Mouse (Mus musculus): ENCODE measurements around the gene Sacs.

The Sacs gene

DNA sequence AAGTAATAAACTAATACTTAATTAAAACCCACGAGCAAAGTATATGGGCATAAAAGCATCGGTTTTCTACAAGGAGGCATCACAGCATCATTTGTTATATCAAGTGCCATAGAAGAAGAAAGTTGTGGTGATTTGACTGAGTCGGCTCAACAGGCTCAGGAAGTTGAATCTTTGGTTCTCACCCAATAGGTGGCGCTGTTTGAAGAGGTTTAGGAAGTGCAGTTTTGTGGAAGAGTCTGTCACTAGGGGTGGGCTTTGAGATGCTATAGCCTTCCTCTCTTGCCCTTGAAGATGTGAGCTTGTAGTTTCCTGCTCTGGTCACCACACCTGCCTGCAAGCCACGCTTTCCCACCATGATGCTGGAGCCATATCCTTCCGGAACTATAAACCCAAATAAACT lies 104.4 kb downstream of the Sacs start:
- DNase-seq = peak; percentile 50

GRCm38 (mm10) chr14:61246444-61246843 lies 108.2 kb downstream of the Sacs start:
- DNase-seq = peak; percentile 34

GRCm38 (mm10) chr14:61252596-61253388 lies 114.5 kb downstream of the Sacs start:
- no peak for DNase-seq

- DNase-seq = no peak
Observed at GRCm38 (mm10) chr14:61258352-61258751, 120.1 kb downstream of the Sacs start, which contains the start of gene Sgcg. Gene Sgcg (minus strand): TSS chr14:61258490.

- no peak for DNase-seq
Observed at GRCm38 (mm10) chr14:61259084-61259483, 120.8 kb downstream of the Sacs start.

- DNase-seq = no peak
Observed at GRCm38 (mm10) chr14:61267908-61268475, 129.7 kb downstream of the Sacs start.

- peak; percentile 14 for DNase-seq
Observed at GRCm38 (mm10) chr14:61274414-61275198, 136.3 kb downstream of the Sacs start.

- peak; percentile 62 for DNase-seq
Observed at GRCm38 (mm10) chr14:61277285-61277684, 139.0 kb downstream of the Sacs start.

DNA sequence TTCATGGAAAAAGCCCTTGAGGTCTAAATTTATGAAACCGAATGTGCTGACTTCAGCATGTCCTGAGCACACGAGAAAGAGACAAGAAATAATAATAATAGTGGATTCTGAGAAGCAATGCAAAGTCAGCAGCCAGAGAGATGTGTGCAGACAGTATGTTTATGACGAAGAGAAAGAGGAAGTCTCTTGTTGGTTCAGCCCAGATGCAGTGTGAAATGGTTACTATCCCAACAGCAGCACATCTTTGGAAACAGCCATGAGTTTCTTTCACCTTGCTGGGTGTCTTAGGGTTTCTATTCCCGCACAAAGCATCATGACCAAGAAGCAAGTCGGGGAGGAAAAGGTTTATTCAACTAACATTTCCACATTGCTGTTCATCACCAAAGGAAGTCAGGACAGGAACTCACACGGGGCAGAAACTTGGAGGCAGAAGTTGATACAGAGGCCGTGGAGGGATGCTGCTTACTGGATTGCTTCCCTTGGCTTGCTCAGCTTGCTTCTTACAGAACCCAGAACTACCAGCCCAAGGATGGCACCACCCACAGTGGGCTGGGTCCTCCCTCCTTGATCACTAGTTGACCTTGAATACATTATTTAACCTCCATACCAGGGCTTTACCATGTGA lies 140.5 kb downstream of the Sacs start:
- DNase-seq = no peak

DNA sequence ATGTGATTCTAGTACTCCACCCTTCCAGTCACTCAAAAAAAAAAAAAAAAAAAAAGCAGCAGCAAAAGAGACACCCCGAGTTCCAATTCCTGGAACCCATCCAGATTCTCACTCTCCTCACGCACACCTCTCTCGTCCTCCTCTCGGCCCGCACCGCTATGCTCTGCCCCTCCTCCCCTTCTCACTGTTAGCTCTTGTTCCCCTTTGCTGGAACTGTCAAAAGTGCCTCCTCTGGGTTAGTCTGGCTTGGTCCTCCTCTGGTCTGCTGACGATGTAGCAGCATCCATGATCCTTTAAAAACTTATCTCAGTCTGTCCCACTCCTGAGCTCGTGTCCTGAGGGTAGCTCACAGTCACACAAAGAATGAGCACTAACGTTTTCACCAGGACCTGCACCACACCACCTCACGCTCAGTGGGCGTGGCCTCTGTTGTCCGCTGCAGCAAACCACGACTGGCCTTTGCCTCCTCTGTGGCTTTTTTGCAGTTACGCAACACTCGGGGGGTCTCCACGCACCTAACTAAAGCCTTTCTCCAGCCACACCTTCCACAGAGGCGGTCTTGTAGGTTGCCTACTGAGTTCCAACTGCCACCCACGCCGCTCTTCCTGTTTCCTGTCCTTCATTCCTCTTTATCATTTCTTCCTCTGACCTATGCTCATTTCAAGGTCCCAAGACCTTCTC lies 150.5 kb downstream of the Sacs start:
- no peak for DNase-seq
